Mouse (Mus musculus) lung, postnatal 0 days (tissue): Measurements from ENCODE around the gene Aurka.

Experiments used
- CTCF ChIP-seq: IDR thresholded peaks from 2 replicates; pipeline ENCODE4 v1.5.1; 2016; ENCODE audit warnings: antibody characterized with exemption, mild to moderate bottlenecking
- EP300 ChIP-seq: IDR thresholded peaks from 2 replicates; pipeline ENCODE4 v1.6.1; 2016; ENCODE audit warnings: antibody characterized with exemption, mild to moderate bottlenecking, control low read depth

DNA sequence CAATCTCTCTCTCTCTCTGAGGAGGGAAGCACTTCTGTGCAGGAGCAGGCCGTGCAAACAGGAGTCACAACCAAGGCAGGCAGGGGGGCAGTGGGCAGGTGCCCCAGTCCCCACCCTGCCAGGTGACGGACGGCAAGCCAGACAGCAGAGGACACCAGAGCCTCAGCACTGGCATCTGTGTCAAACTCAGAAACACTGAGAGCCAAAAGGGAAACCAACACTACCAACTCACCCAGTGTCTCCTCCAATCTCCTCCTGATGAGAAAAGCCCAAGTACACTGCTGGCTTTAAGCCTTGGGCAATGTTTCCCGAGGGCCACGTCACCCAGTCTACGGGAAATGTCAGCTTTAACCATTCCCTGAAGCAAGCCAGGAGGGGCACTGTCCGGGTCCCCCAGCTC is 7.2 kb downstream of the Aurka start:
- TF ChIP-seq CTCF (no peak), EP300 (no peak)
